Mouse (Mus musculus): ENCODE results near the gene Smad5. TPM values are rescaled to one million over a fixed set of nuclear protein-coding genes. Genes with fewer than 3 reads are reported as not detected.

Gene Smad5
- total and polyA plus RNA-seq, 3 experiments, result 8.0 to 11.3 TPM; not detected in 1

- TF ChIP-seq MAX (IDR thresholded peaks at IDR 0.05; ENCODE audit: low read length) (no peak), BHLHE40 (IDR thresholded peaks at IDR 0.05; ENCODE audit: borderline replicate concordance, low read depth, low read length) (no peak), JUND (IDR thresholded peaks at IDR 0.05; ENCODE audit: low read depth, low read length) (no peak), SMC3 (IDR thresholded peaks at IDR 0.05; ENCODE audit: low read depth, low read length) (no peak)
These were observed at the start of gene Smad5 (continued) for GRCm38 (mm10) chr13:56702469-56703221.

GRCm38 (mm10) chr13:56654176-56654575 lies 48.6 kb upstream of the Smad5 start:
- Histone ChIP-seq H3K4me1 (ENCODE audit: control insufficient read depth in 1 of 2, insufficient read depth in 2 of 2, low read length in 2 of 2) (no peaks in the 10 kb centered on the region), H3K27ac (ENCODE audit: control insufficient read depth, low read depth, low read length) (no peak overlapping the region), H3K9me3 (replicated peaks; ENCODE audit: insufficient read depth, low read length) (no peaks in the 10 kb centered on the region), H3K27me3 (ENCODE audit: control insufficient read depth in 1 of 2, insufficient read depth in 2 of 2, low read length in 2 of 2) (no peaks in the 10 kb centered on the region), H3K79me2 (ENCODE audit: control insufficient read depth, insufficient read depth, low read length, poor library complexity) (no peaks in the 10 kb centered on the region), H3K4me3 (ENCODE audit: control insufficient read depth in 1 of 2, insufficient read depth in 1 of 2, low read depth in 2 of 2, low read length in 2 of 2) (no peak overlapping the region), H3K9ac (ENCODE audit: control insufficient read depth, low read depth, low read length, poor library complexity, severe bottlenecking) (no peak overlapping the region), H3K36me3 (ENCODE audit: control insufficient read depth in 1 of 2, insufficient read depth in 2 of 2, low read length in 2 of 2) (no peaks in the 10 kb centered on the region)
- TF ChIP-seq GABPA (IDR thresholded peaks at IDR 0.05; ENCODE audit: low read depth, low read length), result no peak
- TF ChIP-seq MAFK (IDR thresholded peaks at IDR 0.05; ENCODE audit: borderline replicate concordance, low read depth, low read length), result no peak
- no peak for TF ChIP-seq TAL1 (IDR thresholded peaks at IDR 0.05; ENCODE audit: low read length)
- no peak for TF ChIP-seq POLR2A (IDR thresholded peaks at IDR 0.05; ENCODE audit: control insufficient read depth in 1 of 2, insufficient read depth in 1 of 2, low read depth in 1 of 2, low read length in 2 of 2, poor library complexity in 1 of 2)
- no peak for TF ChIP-seq RAD21 (IDR thresholded peaks at IDR 0.05; ENCODE audit: low read depth, low read length)
- TF ChIP-seq TCF12 (IDR thresholded peaks at IDR 0.05; ENCODE audit: low read depth, low read length), result no peak
- no peak for TF ChIP-seq ELF1 (IDR thresholded peaks at IDR 0.05; ENCODE audit: low read depth, low read length)
- TF ChIP-seq ZMIZ1 (IDR thresholded peaks at IDR 0.05; ENCODE audit: low read depth, low read length), result no peak
- no peak for TF ChIP-seq CHD1 (IDR thresholded peaks at IDR 0.05; ENCODE audit: low read depth, low read length)
- no peak for TF ChIP-seq MAZ (IDR thresholded peaks at IDR 0.05; ENCODE audit: low read depth, low read length)
- no peak for TF ChIP-seq HCFC1 (IDR thresholded peaks at IDR 0.05; ENCODE audit: low read depth, low read length)
- TF ChIP-seq SMC3 (IDR thresholded peaks at IDR 0.05; ENCODE audit: low read depth, low read length), result no peak
- DNase-seq (ENCODE audit: low read depth, low spot score), result no peak

GRCm38 (mm10) chr13:56657946-56658512 lies 44.8 kb upstream of the Smad5 start:
- no peak overlapping the region for H3K27ac ChIP-seq (ENCODE audit: control insufficient read depth, low read depth, low read length)
- no peaks in the 10 kb centered on the region for H3K4me1 ChIP-seq (ENCODE audit: control insufficient read depth in 1 of 2, insufficient read depth in 2 of 2, low read length in 2 of 2)
- no peaks in the 10 kb centered on the region for H3K27me3 ChIP-seq (ENCODE audit: control insufficient read depth in 1 of 2, insufficient read depth in 2 of 2, low read length in 2 of 2)
- H3K9ac ChIP-seq (ENCODE audit: control insufficient read depth, low read depth, low read length, poor library complexity, severe bottlenecking), result no peak overlapping the region
- no peak overlapping the region for H3K4me3 ChIP-seq (ENCODE audit: control insufficient read depth in 1 of 2, insufficient read depth in 1 of 2, low read depth in 2 of 2, low read length in 2 of 2)
- H3K79me2 ChIP-seq (ENCODE audit: control insufficient read depth, insufficient read depth, low read length, poor library complexity), result no peaks in the 10 kb centered on the region
- no peaks in the 10 kb centered on the region for H3K36me3 ChIP-seq (ENCODE audit: control insufficient read depth in 1 of 2, insufficient read depth in 2 of 2, low read length in 2 of 2)
- TF ChIP-seq RAD21 (IDR thresholded peaks at IDR 0.05; ENCODE audit: low read depth, low read length) (peak; percentile 8), SMC3 (IDR thresholded peaks at IDR 0.05; ENCODE audit: low read depth, low read length) (0 out of 2 replicates have a peak, but pooled peaks have one; percentile 19), ELF1 (IDR thresholded peaks at IDR 0.05; ENCODE audit: low read depth, low read length) (no peak), EP300 (IDR thresholded peaks at IDR 0.05; ENCODE audit: low read depth in 1 of 2, low read length in 2 of 2) (no peak), USF1 (IDR thresholded peaks at IDR 0.05; ENCODE audit: low read depth, low read length) (no peak), SIN3A (IDR thresholded peaks at IDR 0.05; ENCODE audit: low read length) (no peak), TBP (IDR thresholded peaks at IDR 0.05; ENCODE audit: low read depth, low read length) (no peak), CHD1 (IDR thresholded peaks at IDR 0.05; ENCODE audit: low read depth, low read length) (no peak), CTCF (IDR thresholded peaks at IDR 0.05 in 2 of 3, conservative IDR thresholded peaks at IDR 0.05 in 1 of 3; ENCODE audit: control insufficient read depth in 1 of 3, insufficient read depth in 1 of 3, low read depth in 2 of 3, low read length in 3 of 3, poor library complexity in 1 of 3, severe bottlenecking in 1 of 3) (peak in 2 of 3 experiments; percentile 28 to 39; a peak in 4 of 6 replicates), POLR2AphosphoS5 (IDR thresholded peaks at IDR 0.05; ENCODE audit: borderline replicate concordance, low read depth, low read length) (no peak), USF2 (IDR thresholded peaks at IDR 0.05; ENCODE audit: borderline replicate concordance in 1 of 2, insufficient read depth in 1 of 2, low read depth in 1 of 2, low read length in 2 of 2) (no peak)
- peak; percentile 3 for DNase-seq (ENCODE audit: low read depth, low spot score)
- H3K9me3 ChIP-seq (replicated peaks; ENCODE audit: insufficient read depth, low read length), result no peaks in the 10 kb centered on the region

Data from MEL (cell line).